Mouse (Mus musculus): ENCODE data around the gene Eef1b2. TPM values are rescaled to one million over a fixed set of nuclear protein-coding genes. Genes with fewer than 3 reads are reported as not detected.
A peak's percentile ranks its signal among the peaks of the same experiment; 100 is the strongest.
"Not testable (repeated sequence)": the region's sequence is repeated elsewhere in the genome, so short reads cannot be mapped to it uniquely, and the experiment has no call there.

Gene Eef1b2
- total and polyA plus RNA-seq, 2 experiments from 2014 or later, result 227 to 291 TPM

DNA sequence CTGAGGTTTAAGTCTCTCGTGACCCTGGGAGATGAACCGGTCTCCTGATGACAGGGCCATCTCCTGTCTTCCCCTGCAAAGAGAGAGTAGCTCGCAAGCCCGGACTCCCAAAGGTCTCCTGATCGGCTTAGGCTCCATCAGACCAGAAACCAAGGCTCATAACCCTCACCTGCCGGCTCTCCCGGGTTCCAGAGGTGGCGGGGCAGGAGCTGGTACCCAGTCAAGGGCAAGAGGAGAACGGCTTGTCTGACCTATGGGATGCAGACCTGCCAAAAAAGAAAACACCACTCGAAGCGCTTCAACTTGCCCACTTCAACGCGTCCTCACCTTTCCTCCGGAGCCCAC lies 394 bp upstream of the Eef1b2 start:
- 0% methylated on average over 14 of the region's 14 CpGs for WGBS
- Histone ChIP-seq H3K4me2 (ENCODE audit: low read depth, low read length) (peak overlapping the region; percentile 91), H3K4me3 (ENCODE audit: low read depth, low read length) (peak overlapping the region; percentile 99), H3K9me3 (replicated peaks; ENCODE audit: control insufficient read depth, low read length) (no peaks in the 10 kb centered on the region), H3K27ac (ENCODE audit: low read depth) (peak overlapping the region; percentile 94), H3K36me3 (replicated peaks; ENCODE audit: control insufficient read depth, insufficient read depth, low read length) (peaks cover 30% of the 10 kb centered on the region), H3K9ac (replicated peaks; ENCODE audit: low read depth, low read length) (peak overlapping the region; percentile 84), H3K27me3 (ENCODE audit: control insufficient read depth, insufficient read depth, low read length) (no peaks in the 10 kb centered on the region), H3K4me1 (ENCODE audit: control insufficient read depth, insufficient read depth) (peaks cover 20% of the 10 kb centered on the region)
- ATAC-seq (ENCODE audit: insufficient read depth, low read depth) (peak; percentile 31), DNase-seq (ENCODE audit: low spot score) (no peak)
- TF ChIP-seq EP300 (IDR thresholded peaks at IDR 0.05; ENCODE audit: low read depth), result no peak
- TF ChIP-seq CTCF (IDR thresholded peaks at IDR 0.05; ENCODE audit: low read depth), result no peak

- Histone ChIP-seq H3K4me1 (ENCODE audit: control insufficient read depth, insufficient read depth) (peaks cover 20% of the 10 kb centered on the region), H3K9me3 (replicated peaks; ENCODE audit: control insufficient read depth, low read length) (no peaks in the 10 kb centered on the region), H3K4me3 (ENCODE audit: low read depth, low read length) (no peak overlapping the region), H3K27me3 (ENCODE audit: control insufficient read depth, insufficient read depth, low read length) (no peaks in the 10 kb centered on the region), H3K4me2 (ENCODE audit: low read depth, low read length) (peak overlapping the region; percentile 91), H3K27ac (ENCODE audit: low read depth) (no peak overlapping the region), H3K9ac (replicated peaks; ENCODE audit: low read depth, low read length) (no peak overlapping the region), H3K36me3 (replicated peaks; ENCODE audit: control insufficient read depth, insufficient read depth, low read length) (peaks cover 21% of the 10 kb centered on the region)
- 66% methylated on average over 3 of the region's 3 CpGs for WGBS
- DNase-seq (ENCODE audit: low spot score) (no peak), ATAC-seq (ENCODE audit: insufficient read depth, low read depth) (no peak)
- TF ChIP-seq EP300 (IDR thresholded peaks at IDR 0.05; ENCODE audit: low read depth), result no peak
- no peak for TF ChIP-seq CTCF (IDR thresholded peaks at IDR 0.05; ENCODE audit: low read depth)
Measured at GRCm38 (mm10) chr1:63178308-63178707, 1.7 kb downstream of the Eef1b2 start.

DNA sequence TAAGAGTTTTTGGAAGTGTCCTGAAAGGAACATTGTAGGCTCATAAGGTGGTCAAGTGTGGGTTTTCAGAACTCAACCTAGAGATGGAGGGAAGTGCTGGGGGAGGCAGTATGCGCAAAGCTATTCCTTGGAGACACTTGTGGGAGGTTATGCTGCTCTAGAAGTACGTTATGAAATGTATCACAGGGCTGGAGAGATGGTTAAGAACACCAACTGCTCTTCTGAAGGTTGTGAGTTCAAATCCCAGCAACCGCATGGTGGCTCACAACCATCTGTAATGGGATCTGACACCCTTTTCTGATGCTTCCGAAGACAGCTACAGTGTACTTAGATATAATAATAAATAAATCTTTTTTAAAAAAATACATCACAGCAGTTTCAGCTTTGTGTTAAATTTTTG lies 3.5 kb downstream of the Eef1b2 start:
- DNase-seq (ENCODE audit: low spot score) (no peak), ATAC-seq (ENCODE audit: insufficient read depth, low read depth) (no peak)
- H3K9ac ChIP-seq (replicated peaks; ENCODE audit: low read depth, low read length), result no peak overlapping the region
- H3K4me1 ChIP-seq (ENCODE audit: control insufficient read depth, insufficient read depth), result peaks cover 18% of the 10 kb centered on the region
- WGBS, result 89% methylated on average over 4 of the region's 4 CpGs
- H3K9me3 ChIP-seq (replicated peaks; ENCODE audit: control insufficient read depth, low read length), result no peaks in the 10 kb centered on the region
- TF ChIP-seq CTCF (IDR thresholded peaks at IDR 0.05; ENCODE audit: low read depth), result no peak
- TF ChIP-seq EP300 (IDR thresholded peaks at IDR 0.05; ENCODE audit: low read depth), result no peak
- no peak overlapping the region for H3K27ac ChIP-seq (ENCODE audit: low read depth)
- no peaks in the 10 kb centered on the region for H3K27me3 ChIP-seq (ENCODE audit: control insufficient read depth, insufficient read depth, low read length)
- H3K36me3 ChIP-seq (replicated peaks; ENCODE audit: control insufficient read depth, insufficient read depth, low read length), result peaks cover 21% of the 10 kb centered on the region
- no peak overlapping the region for H3K4me3 ChIP-seq (ENCODE audit: low read depth, low read length)
- H3K4me2 ChIP-seq (ENCODE audit: low read depth, low read length), result no peak overlapping the region

- H3K27ac ChIP-seq (ENCODE audit: low read depth); ATAC-seq (ENCODE audit: insufficient read depth, low read depth); H3K4me3 ChIP-seq (ENCODE audit: low read depth, low read length); DNase-seq (ENCODE audit: low spot score); H3K9ac ChIP-seq (replicated peaks; ENCODE audit: low read depth, low read length); H3K9me3 ChIP-seq (replicated peaks; ENCODE audit: control insufficient read depth, low read length); H3K4me2 ChIP-seq (ENCODE audit: low read depth, low read length); H3K27me3 ChIP-seq (ENCODE audit: control insufficient read depth, insufficient read depth, low read length): not testable (repeated sequence)
- peaks cover 21% of the 10 kb centered on the region for H3K36me3 ChIP-seq (replicated peaks; ENCODE audit: control insufficient read depth, insufficient read depth, low read length)
- 67% methylated on average over 4 of the region's 4 CpGs for WGBS
- peaks cover 14% of the 10 kb centered on the region for H3K4me1 ChIP-seq (ENCODE audit: control insufficient read depth, insufficient read depth)
Measured at GRCm38 (mm10) chr1:63180575-63180974, 4.0 kb downstream of the Eef1b2 start.

DNA sequence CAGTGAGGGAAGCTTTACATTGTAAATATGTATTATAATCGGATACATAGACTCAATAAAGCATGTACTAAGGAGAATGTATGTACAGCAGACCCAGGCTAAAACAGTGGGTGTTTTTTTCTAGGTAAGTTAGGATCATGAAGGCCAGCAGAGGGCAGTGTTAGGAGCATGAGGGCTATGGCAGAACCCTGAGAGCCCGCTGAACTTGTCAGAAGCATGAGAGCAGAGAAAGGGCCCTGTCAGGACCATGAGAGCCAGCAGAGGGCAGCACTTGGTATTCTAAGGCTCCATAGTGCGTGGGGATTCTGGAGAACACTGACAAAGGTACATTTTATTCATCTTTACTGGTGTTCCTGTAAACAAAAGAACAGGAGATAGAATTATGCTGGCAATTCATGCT lies 4.4 kb downstream of the Eef1b2 start:
- no peak overlapping the region for H3K4me3 ChIP-seq (ENCODE audit: low read depth, low read length)
- ATAC-seq (ENCODE audit: insufficient read depth, low read depth), result peak; percentile 69
- DNase-seq (ENCODE audit: low spot score), result peak; percentile 98
- no peaks in the 10 kb centered on the region for H3K27me3 ChIP-seq (ENCODE audit: control insufficient read depth, insufficient read depth, low read length)
- peaks cover 21% of the 10 kb centered on the region for H3K36me3 ChIP-seq (replicated peaks; ENCODE audit: control insufficient read depth, insufficient read depth, low read length)
- no peak overlapping the region for H3K9ac ChIP-seq (replicated peaks; ENCODE audit: low read depth, low read length)
- TF ChIP-seq CTCF (IDR thresholded peaks at IDR 0.05; ENCODE audit: low read depth) (peak; percentile 97), EP300 (IDR thresholded peaks at IDR 0.05; ENCODE audit: low read depth) (no peak)
- no peak overlapping the region; the same call in 1 of the 2 replicates for H3K27ac ChIP-seq (ENCODE audit: low read depth)
- WGBS, result 2% methylated on average over 3 of the region's 3 CpGs
- H3K4me2 ChIP-seq (ENCODE audit: low read depth, low read length), result no peak overlapping the region
- H3K4me1 ChIP-seq (ENCODE audit: control insufficient read depth, insufficient read depth), result peaks cover 13% of the 10 kb centered on the region
- H3K9me3 ChIP-seq (replicated peaks; ENCODE audit: control insufficient read depth, low read length), result no peaks in the 10 kb centered on the region

- H3K4me1 ChIP-seq (ENCODE audit: control insufficient read depth, insufficient read depth), result peaks cover 13% of the 10 kb centered on the region
- no peak overlapping the region for H3K27ac ChIP-seq (ENCODE audit: low read depth)
- no peak overlapping the region for H3K9ac ChIP-seq (replicated peaks; ENCODE audit: low read depth, low read length)
- 95% methylated on average over 1 of the region's 1 CpGs for WGBS
- H3K4me2 ChIP-seq (ENCODE audit: low read depth, low read length), result no peak overlapping the region
- TF ChIP-seq CTCF (IDR thresholded peaks at IDR 0.05; ENCODE audit: low read depth) (no peak), EP300 (IDR thresholded peaks at IDR 0.05; ENCODE audit: low read depth) (no peak)
- H3K27me3 ChIP-seq (ENCODE audit: control insufficient read depth, insufficient read depth, low read length), result no peaks in the 10 kb centered on the region
- H3K4me3 ChIP-seq (ENCODE audit: low read depth, low read length), result no peak overlapping the region
- ATAC-seq (ENCODE audit: insufficient read depth, low read depth) (no peak), DNase-seq (ENCODE audit: low spot score) (no peak)
- peaks cover 21% of the 10 kb centered on the region for H3K36me3 ChIP-seq (replicated peaks; ENCODE audit: control insufficient read depth, insufficient read depth, low read length)
- H3K9me3 ChIP-seq (replicated peaks; ENCODE audit: control insufficient read depth, low read length), result no peaks in the 10 kb centered on the region
Measured at GRCm38 (mm10) chr1:63181480-63181879, 4.9 kb downstream of the Eef1b2 start.
